Mouse (Mus musculus) inflammation-experienced regulatory T-cells, adult 6 months (primary cell): ENCODE measurements at regions not wholly inside any gene's neighbourhood (a gene's known extent, or its start where the extent isn't known, plus 50 kb on each side); places are given as distances from the start of the nearest gene placed in this dataset.

Experiments used
- ATAC-seq: one replicate; pipeline ENCODE4 v1.8.0; 2017

- peak; percentile 80 for ATAC-seq
These were observed 221.2 kb downstream of the Myh15 start for GRCm38 (mm10) chr16:49278478-49278877.

GRCm38 (mm10) chr16:49288096-49288714, 230.9 kb downstream of the Myh15 start:
- no peak for ATAC-seq

GRCm38 (mm10) chr16:49289200-49290079, 232.2 kb downstream of the Myh15 start:
- no peak for ATAC-seq

DNA sequence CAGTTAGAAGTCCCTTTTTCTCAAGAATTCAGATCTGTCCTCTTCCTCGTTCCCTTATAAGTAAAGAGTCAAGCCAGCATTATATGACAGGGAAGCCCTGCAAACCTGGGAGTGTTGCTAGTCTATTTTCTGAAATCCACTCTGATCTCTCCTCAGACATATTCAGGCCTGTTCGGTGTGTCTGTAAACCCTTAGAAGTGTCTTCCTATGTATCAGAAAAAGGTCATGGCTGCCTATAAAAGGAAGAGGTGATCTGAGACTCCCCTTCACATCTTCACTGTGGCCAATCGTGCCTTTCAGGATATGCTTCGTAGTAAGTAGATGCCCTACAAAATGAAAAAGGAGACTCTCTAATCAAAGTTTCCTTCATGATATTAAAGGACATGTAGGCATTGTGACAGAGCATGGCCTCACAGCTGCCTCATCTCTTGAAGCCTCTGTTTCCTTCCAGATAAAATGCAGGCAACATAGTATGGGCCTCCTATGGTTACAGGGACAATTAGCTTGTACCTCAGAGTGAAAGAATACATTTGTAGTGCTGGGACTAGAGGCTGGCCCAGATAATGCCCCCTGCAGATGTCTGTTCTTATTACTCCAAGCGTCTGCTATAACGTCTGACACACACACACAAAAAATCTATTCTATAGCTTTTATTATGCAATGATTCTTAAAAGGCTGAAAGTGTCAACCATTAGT, 246.5 kb downstream of the Myh15 start:
- no peak for ATAC-seq

- no peak for ATAC-seq
These were observed 247.1 kb downstream of the Myh15 start for GRCm38 (mm10) chr16:49304354-49304753.

GRCm38 (mm10) chr16:49317061-49317460, 259.8 kb downstream of the Myh15 start:
- ATAC-seq, result no peak

GRCm38 (mm10) chr16:49319047-49319678, 261.9 kb downstream of the Myh15 start:
- ATAC-seq, result no peak

DNA sequence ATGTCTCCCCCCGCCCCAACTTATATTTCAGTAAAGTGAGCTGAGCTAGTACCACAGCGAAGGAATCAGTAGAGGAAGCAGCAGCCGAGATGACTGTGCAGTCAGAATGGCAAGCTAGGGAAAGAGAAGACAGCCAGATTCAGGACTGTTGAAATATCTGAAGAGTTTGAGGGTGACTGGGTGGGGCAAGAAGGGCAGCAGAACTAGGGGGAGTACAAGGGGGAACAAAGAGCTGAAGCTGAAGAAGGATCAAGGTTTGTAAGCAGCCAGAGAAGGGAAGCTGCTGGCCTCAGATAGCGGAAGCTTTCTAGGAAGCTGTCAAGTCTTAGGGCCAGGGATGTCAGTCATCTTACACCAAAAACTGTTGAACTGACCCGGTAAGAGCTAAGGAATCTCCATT, 262.5 kb downstream of the Myh15 start:
- no peak for ATAC-seq

DNA sequence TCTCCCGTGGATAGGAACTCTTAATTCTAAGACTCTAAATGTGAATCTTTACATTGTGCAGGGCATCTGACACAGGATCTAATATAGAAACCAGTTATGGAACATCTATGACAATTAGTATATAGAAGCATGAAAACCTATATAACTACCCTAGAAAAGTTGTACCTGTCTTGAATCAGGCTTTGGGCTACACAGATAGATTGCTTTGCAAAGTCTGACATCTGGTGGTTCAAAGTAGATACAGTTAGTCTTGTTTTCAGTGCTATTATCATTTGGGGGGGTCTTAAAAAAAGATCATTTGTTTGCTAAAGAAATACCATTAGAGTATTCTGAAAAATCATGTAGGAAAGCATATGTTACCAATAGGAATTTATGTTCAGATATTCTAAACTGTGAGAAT, 264.7 kb downstream of the Myh15 start:
- ATAC-seq, result no peak

DNA sequence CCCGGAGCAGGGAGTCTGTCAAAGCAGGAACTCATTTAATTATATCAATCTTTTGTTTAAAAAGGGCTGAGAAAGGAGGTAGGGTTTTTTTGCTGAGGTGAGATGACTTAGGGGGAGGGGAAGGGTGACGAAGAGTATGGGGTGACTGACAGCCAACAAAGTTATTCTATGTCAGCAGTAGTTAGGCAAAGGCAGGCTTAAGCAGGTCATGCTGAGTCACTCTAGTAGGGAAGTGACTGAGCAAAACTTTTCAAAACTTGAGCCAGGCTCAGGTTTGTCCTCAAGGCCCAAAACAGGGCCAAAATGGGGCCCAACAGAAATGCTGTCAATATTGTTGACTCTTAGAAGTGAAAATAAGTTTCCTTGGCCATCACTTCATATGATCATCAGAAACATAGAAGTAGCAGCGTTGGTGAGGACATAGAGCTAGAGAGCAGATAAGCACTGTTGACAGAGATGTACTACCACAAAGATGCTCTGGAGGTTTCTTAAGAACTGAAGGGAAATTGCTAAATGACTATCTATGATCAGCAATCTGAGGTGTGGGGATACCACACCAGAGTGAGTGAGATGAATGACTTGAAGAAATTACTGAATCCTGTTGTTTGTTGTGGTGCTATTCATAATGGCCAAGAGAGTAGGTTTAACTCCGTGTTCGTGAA, 273.6 kb downstream of the Myh15 start:
- no peak for ATAC-seq

- ATAC-seq, result no peak
These were observed 274.9 kb downstream of the Myh15 start for GRCm38 (mm10) chr16:49332107-49332722.

GRCm38 (mm10) chr16:49335916-49336315, 278.6 kb downstream of the Myh15 start:
- no peak for ATAC-seq

DNA sequence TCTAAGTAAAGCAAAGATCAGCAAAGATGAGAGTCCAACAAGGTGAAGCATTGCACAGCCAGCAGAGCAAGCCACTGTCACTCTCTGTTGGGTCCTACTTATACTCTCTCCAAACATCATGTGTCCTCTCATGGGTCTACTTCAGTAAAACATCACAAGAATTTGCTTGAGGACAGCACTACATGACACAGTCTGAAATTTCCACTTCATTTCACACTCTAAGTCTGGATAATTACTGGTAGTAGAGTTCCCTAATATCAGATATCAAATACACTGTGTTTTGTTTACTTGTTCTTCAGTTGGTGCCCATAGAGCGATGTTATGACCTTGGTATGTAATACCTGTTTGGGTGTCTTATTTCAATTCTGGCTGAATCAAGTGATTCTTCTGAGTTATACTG, 280.7 kb downstream of the Myh15 start:
- ATAC-seq, result no peak

DNA sequence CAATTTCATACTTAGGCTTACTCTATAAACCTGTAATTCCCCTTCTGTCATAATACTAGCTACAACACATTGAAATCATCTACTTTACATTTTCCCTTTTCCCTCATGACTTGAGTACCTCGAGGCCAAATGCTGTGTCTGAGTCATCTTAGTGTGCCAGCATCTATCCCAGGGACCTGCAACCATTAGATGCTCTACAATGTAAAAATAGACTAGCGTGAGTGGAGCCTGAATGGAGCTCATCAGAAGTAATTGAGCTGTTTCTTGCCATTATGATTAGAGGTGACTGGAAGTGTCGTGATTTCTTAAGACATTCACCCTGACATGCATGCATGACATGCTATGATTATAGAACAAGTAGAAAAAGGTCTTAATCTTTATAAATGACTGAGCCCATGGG, 301.1 kb downstream of the Myh15 start:
- ATAC-seq, result no peak

DNA sequence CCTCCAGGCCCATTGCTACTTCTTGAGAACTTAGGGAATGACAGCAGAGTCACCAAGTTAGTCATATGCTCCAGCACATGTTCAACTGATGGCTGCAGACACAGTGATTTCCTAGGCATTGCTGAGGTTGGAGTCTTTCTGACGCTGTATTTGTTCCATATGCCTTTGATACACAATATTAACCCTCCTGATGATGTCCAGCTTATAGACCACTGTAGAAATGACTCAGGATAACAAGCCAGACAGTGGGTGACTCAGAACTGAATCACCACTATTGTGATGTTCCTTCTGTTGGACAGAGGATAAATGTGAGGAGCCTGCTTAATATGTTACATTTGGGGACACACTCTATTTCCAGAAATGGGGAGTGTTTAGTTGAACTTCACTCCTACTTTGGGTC, 304.4 kb downstream of the Myh15 start:
- no peak for ATAC-seq

GRCm38 (mm10) chr16:49369450-49369849, 312.2 kb downstream of the Myh15 start:
- ATAC-seq, result no peak

DNA sequence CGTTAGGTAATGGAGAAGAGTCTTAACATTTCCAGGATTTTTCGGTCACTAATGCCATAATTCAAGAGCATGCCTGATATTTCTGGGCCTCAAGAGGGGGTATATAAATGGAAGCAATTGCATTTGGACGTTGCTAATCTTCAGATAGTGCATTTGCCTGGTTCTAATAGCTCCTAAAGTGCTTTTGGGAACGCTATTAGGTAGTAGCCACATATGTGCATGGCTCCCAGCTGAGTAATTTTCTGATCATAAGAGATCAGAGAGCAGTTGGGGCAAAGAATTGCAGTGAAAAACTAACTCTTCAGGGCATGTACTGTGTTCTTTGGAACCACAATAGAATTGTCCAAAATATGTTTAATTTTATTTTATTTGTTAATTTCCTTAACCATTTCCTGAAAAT, 317.8 kb downstream of the Myh15 start:
- ATAC-seq, result no peak

DNA sequence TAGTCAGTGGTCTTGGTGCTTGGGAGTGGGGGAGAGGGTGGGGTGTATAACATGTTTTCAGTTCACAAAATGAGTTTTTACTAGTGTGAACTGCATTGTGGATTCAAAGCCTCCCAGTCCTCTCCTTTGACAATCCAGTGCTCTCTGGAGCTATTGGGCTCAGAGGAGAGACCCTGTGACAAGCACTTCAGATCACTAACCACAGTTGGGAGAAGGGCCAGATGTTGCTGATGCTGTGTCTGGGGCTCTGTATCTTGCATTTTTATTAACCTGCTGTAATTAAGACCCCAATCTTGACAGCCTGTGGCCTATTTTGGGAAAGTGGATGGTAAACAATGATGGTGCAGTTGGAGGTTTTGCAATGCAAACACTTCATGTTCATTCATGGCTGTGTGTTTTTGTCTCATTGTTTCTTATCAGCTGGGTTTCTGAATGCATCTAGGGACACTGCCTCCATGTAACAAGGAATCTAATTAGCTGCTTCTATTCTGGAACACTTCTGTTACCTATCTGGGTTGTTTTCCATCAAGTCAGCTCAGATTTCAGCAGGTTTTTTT, 320.0 kb upstream of the Ift57 start:
- no peak for ATAC-seq

DNA sequence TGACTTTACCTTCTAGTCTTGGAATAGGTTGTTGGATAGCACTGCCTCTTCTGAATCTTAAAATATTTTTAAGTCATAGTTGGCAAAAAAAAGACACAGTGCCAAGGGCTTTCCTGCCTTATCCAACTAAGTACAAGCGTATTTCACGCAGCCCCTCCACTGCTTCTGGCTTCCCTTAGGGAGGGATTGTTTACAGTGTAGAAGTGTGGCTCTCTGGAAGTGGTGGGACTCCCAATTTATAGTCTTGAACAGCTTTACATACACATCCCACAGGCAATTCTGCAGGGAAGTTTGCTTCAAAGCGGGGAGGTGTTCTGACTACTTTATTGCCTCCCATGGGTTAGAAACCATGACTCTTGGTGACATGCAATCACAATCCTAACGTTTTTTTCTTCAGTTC, 310.9 kb upstream of the Ift57 start:
- ATAC-seq, result no peak

DNA sequence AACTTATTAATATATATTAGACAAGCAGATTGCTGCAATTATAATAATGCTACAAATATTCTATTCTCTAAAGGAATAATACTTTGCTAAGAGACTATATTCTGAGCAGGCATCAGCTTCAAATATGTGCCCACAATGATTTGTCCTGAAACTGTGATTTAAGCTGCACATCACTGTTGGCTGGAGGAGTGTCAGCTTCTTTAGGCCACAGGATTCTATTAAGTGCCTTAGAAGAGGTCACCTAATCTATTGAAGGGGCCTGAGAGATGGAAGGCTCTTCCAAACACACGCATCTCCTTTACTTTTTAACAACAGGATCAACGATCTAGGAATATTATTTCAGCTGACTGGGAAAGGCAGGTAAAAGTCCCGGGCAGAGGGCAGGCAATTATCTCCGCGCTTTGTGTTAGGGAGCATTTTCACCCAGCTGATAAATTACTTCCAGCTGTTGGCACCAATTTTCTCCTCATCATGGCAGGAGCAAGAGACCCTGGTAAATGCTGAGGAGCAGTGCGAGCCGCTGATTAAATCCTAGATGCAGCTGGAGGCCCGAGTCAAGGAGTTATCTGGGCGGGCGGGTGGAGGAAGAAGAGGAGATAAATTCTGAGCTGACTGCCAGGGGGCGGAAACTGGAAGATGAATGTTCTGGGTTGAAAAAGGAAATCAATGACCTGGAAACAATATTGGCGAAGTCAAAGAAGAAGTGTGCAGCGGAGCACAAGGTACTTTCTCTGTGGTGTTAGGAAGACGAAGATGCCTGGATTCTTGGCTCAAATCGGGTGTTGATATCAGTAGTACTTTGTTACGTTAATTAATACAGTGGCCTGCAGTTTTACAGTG, 290.9 kb upstream of the Ift57 start:
- no peak for ATAC-seq

DNA sequence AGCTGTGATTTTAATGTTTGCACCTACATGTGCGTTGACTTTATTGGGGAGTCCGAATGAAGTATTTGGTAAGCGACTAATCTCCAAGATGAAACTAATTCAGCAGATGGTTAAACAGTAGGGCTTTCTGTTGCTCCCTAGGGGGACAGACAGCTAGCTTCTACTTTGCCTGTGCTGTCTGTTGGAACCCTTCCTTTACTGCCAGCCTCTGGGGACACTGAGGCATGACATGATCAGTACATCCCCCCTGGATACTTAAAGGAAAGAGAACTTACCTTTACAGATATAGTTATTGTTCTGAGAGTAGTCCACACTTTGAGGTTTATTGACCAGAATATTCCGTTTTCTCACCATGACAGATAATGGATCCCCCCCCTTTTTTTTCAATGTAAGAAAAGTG, 289.8 kb upstream of the Ift57 start:
- no peak for ATAC-seq
